Mouse (Mus musculus) forebrain, embryonic 10.5 days (tissue): Measurements from ENCODE around the gene Edem1. TPM values are rescaled to one million over a fixed set of nuclear protein-coding genes. Genes with fewer than 3 reads are reported as not detected.

ENCODE experiments used
- DNase-seq: peaks from one replicate; pipeline ENCODE4 v3.0.0-alpha.2; 2017; ENCODE audit warnings: low spot score; ENCODE audit errors: extremely low spot score
- H3K27ac ChIP-seq: fragments of 300-500 bp; sonication (generic); 2 replicates; pipeline ENCODE4 v1.5.1; 2016; ENCODE audit warnings: mild to moderate bottlenecking
- H3K27me3 ChIP-seq: fragments of 300-500 bp; sonication (generic); 2 replicates; pipeline ENCODE4 v1.6.1; 2016; ENCODE audit warnings: mild to moderate bottlenecking; ENCODE audit not compliant: poor library complexity, severe bottlenecking
- H3K36me3 ChIP-seq: fragments of 300-500 bp; sonication (generic); replicated peaks from 2 replicates; pipeline ENCODE4 v1.6.1; 2016; ENCODE audit warnings: mild to moderate bottlenecking, moderate library complexity
- H3K4me1 ChIP-seq: fragments of 300-500 bp; sonication (generic); 2 replicates; pipeline ENCODE4 v1.6.1; 2016
- H3K4me3 ChIP-seq: fragments of 300-500 bp; sonication (generic); 2 replicates; pipeline ENCODE4 v1.5.1; 2016; ENCODE audit warnings: mild to moderate bottlenecking, moderate library complexity
- H3K9me3 ChIP-seq: fragments of 300-500 bp; sonication (generic); 2 replicates; pipeline ENCODE4 v1.6.1; 2016; ENCODE audit warnings: mild to moderate bottlenecking, moderate library complexity
- WGBS: fragments of 180-500 bp; shearing (Covaris S2); methylation state at CpG from one replicate; pipeline ENCODE4 v1.1.7; 2016; 5-methylcytosine and 5-hydroxymethylcytosine counted together
- polyA plus RNA-seq: library from polyadenylated mRNA; unstranded; fragments of >200 nt; fragmentation: Nextera tagmentation; extraction: Ambion mirVana; gene quantifications from 2 replicates; pipeline ENCODE4 v1.2.1, GENCODE M21; 2016

Edem1 gene
- polyA plus RNA-seq, 1 experiment from 2014 or later, result 16.4 TPM

GRCm38 (mm10) chr6:108808786-108809185 is 19.7 kb upstream of the Edem1 start:
- H3K9me3 ChIP-seq, result no peaks in the 10 kb centered on the region
- H3K27ac ChIP-seq, result no peak overlapping the region
- H3K36me3 ChIP-seq, result no peaks in the 10 kb centered on the region
- 83% methylated on average over 1 of the region's 1 CpGs for WGBS
- H3K4me1 ChIP-seq, result no peaks in the 10 kb centered on the region; the same call in 1 of the 2 replicates
- DNase-seq, result no peak
- no peaks in the 10 kb centered on the region for H3K27me3 ChIP-seq
- no peak overlapping the region for H3K4me3 ChIP-seq

GRCm38 (mm10) chr6:108810237-108810636 is 18.2 kb upstream of the Edem1 start:
- Histone ChIP-seq H3K36me3 (peaks cover 6% of the 10 kb centered on the region; the same call in 1 of the 2 replicates), H3K27me3 (no peaks in the 10 kb centered on the region), H3K27ac (no peak overlapping the region), H3K4me3 (no peak overlapping the region), H3K9me3 (no peaks in the 10 kb centered on the region), H3K4me1 (no peaks in the 10 kb centered on the region; the same call in 1 of the 2 replicates)
- DNase-seq, result no peak
- whole genome bisulfite sequencing, result 69% methylated on average over 10 of the region's 10 CpGs

- no peak for DNase-seq
- WGBS, result 91% methylated on average over 2 of the region's 2 CpGs
- no peaks in the 10 kb centered on the region for H3K9me3 ChIP-seq
- no peaks in the 10 kb centered on the region for H3K27me3 ChIP-seq
- H3K36me3 ChIP-seq, result peaks cover 10% of the 10 kb centered on the region; the same call in 1 of the 2 replicates
- no peak overlapping the region for H3K4me3 ChIP-seq
- no peaks in the 10 kb centered on the region for H3K4me1 ChIP-seq
- no peak overlapping the region for H3K27ac ChIP-seq
Observed at GRCm38 (mm10) chr6:108812134-108812533, 16.3 kb upstream of the Edem1 start.

- H3K27me3 ChIP-seq, result no peaks in the 10 kb centered on the region
- no peak overlapping the region for H3K4me3 ChIP-seq
- DNase-seq, result no peak
- H3K4me1 ChIP-seq, result no peaks in the 10 kb centered on the region
- no peaks in the 10 kb centered on the region for H3K9me3 ChIP-seq
- WGBS, result 90% methylated on average over 4 of the region's 4 CpGs
- peaks cover 53% of the 10 kb centered on the region for H3K36me3 ChIP-seq
- H3K27ac ChIP-seq, result no peak overlapping the region
Observed at GRCm38 (mm10) chr6:108817510-108817909, 10.9 kb upstream of the Edem1 start.

GRCm38 (mm10) chr6:108824816-108825545 is 3.5 kb upstream of the Edem1 start:
- peaks cover 35% of the 10 kb centered on the region for H3K36me3 ChIP-seq
- H3K27me3 ChIP-seq, result no peaks in the 10 kb centered on the region
- no peak for DNase-seq
- peaks cover 22% of the 10 kb centered on the region for H3K4me1 ChIP-seq
- no peak overlapping the region for H3K4me3 ChIP-seq
- H3K9me3 ChIP-seq, result no peaks in the 10 kb centered on the region
- 77% methylated on average over 7 of the region's 7 CpGs for WGBS
- no peak overlapping the region for H3K27ac ChIP-seq

GRCm38 (mm10) chr6:108826070-108826469 is 2.4 kb upstream of the Edem1 start:
- 85% methylated on average over 3 of the region's 3 CpGs for WGBS
- Histone ChIP-seq H3K4me1 (peaks cover 28% of the 10 kb centered on the region), H3K9me3 (no peaks in the 10 kb centered on the region), H3K27me3 (no peaks in the 10 kb centered on the region), H3K36me3 (peaks cover 28% of the 10 kb centered on the region), H3K4me3 (no peak overlapping the region), H3K27ac (no peak overlapping the region)
- no peak for DNase-seq

GRCm38 (mm10) chr6:108827336-108827920 is 1.0 kb upstream of the Edem1 start:
- peaks cover 20% of the 10 kb centered on the region for H3K36me3 ChIP-seq
- H3K27me3 ChIP-seq, result no peaks in the 10 kb centered on the region
- no peak for DNase-seq
- peak overlapping the region; percentile 95 for H3K27ac ChIP-seq
- peaks cover 36% of the 10 kb centered on the region for H3K4me1 ChIP-seq
- H3K4me3 ChIP-seq, result peak overlapping the region; percentile 92
- H3K9me3 ChIP-seq, result no peaks in the 10 kb centered on the region
- WGBS, result 20% methylated on average over 5 of the region's 5 CpGs

GRCm38 (mm10) chr6:108828872-108829271 is 431 bp downstream of the Edem1 start:
- Histone ChIP-seq H3K27me3 (no peaks in the 10 kb centered on the region), H3K27ac (peak overlapping the region; percentile 95), H3K9me3 (no peaks in the 10 kb centered on the region), H3K36me3 (peaks cover 8% of the 10 kb centered on the region; the same call in 1 of the 2 replicates), H3K4me1 (peaks cover 36% of the 10 kb centered on the region), H3K4me3 (peak overlapping the region; percentile 92)
- under 1% methylated on average over 56 of the region's 56 CpGs for WGBS
- peak; percentile 54 for DNase-seq

- H3K27ac ChIP-seq, result peak overlapping the region; percentile 95
- peaks cover 4% of the 10 kb centered on the region; the same call in 1 of the 2 replicates for H3K36me3 ChIP-seq
- H3K27me3 ChIP-seq, result no peaks in the 10 kb centered on the region
- peak; percentile 18 for DNase-seq
- peaks cover 36% of the 10 kb centered on the region for H3K4me1 ChIP-seq
- H3K9me3 ChIP-seq, result no peaks in the 10 kb centered on the region
- 32% methylated on average over 22 of the region's 22 CpGs for WGBS
- H3K4me3 ChIP-seq, result peak overlapping the region; percentile 92
Observed at GRCm38 (mm10) chr6:108829386-108830370, 1.2 kb downstream of the Edem1 start.

GRCm38 (mm10) chr6:108832170-108832569 is 3.7 kb downstream of the Edem1 start:
- 91% methylated on average over 1 of the region's 1 CpGs for WGBS
- no peak overlapping the region for H3K4me3 ChIP-seq
- H3K4me1 ChIP-seq, result peaks cover 34% of the 10 kb centered on the region
- H3K27ac ChIP-seq, result no peak overlapping the region
- peaks cover 14% of the 10 kb centered on the region for H3K36me3 ChIP-seq
- DNase-seq, result no peak
- H3K9me3 ChIP-seq, result no peaks in the 10 kb centered on the region
- no peaks in the 10 kb centered on the region for H3K27me3 ChIP-seq

GRCm38 (mm10) chr6:108832989-108833388 is 4.5 kb downstream of the Edem1 start:
- Histone ChIP-seq H3K4me1 (peaks cover 27% of the 10 kb centered on the region), H3K36me3 (peaks cover 22% of the 10 kb centered on the region), H3K4me3 (no peak overlapping the region), H3K27ac (no peak overlapping the region), H3K27me3 (no peaks in the 10 kb centered on the region), H3K9me3 (no peaks in the 10 kb centered on the region)
- 88% methylated on average over 6 of the region's 6 CpGs for WGBS
- no peak for DNase-seq

- Histone ChIP-seq H3K4me1 (peaks cover 23% of the 10 kb centered on the region), H3K4me3 (no peak overlapping the region), H3K36me3 (peaks cover 30% of the 10 kb centered on the region), H3K27me3 (no peaks in the 10 kb centered on the region), H3K27ac (no peak overlapping the region), H3K9me3 (no peaks in the 10 kb centered on the region)
- 94% methylated on average over 8 of the region's 8 CpGs for WGBS
- no peak for DNase-seq
Observed at GRCm38 (mm10) chr6:108833963-108834697, 5.7 kb downstream of the Edem1 start.
